Mouse (Mus musculus): ENCODE data around the gene Ghrh. TPM values are rescaled to one million over a fixed set of nuclear protein-coding genes. Genes with fewer than 3 reads are reported as not detected.
A peak's percentile ranks its signal among the peaks of the same experiment; 100 is the strongest.

Gene Ghrh
- polyA plus RNA-seq, 1 experiment from 2014 or later = 2.6 TPM

- Histone ChIP-seq H3K4me1 (ENCODE audit: control insufficient read depth, insufficient read depth, low read length) (peaks cover 3% of the 10 kb centered on the region), H3K27me3 (ENCODE audit: control insufficient read depth, insufficient read depth, low read depth, low read length) (no peaks in the 10 kb centered on the region), H3K36me3 (ENCODE audit: control insufficient read depth, insufficient read depth, low read length) (peaks cover 20% of the 10 kb centered on the region; the same call in 1 of the 2 replicates), H3K4me3 (ENCODE audit: low read depth, low read length) (no peak overlapping the region), H3K9me3 (replicated peaks; ENCODE audit: control insufficient read depth, low read length, poor library complexity, severe bottlenecking) (no peaks in the 10 kb centered on the region), H3K9ac (ENCODE audit: low read depth, low read length) (no peak overlapping the region), H3K4me2 (ENCODE audit: low read length) (no peak overlapping the region), H3K27ac (ENCODE audit: low read length) (peak overlapping the region; percentile 33)
- 68% methylated on average over 8 of the region's 8 CpGs for WGBS
- ATAC-seq = no peak
Measured at GRCm38 (mm10) chr2:157320135-157320534, 27.2 kb downstream of the Ghrh start.

- H3K36me3 ChIP-seq (ENCODE audit: control insufficient read depth, insufficient read depth, low read length) = peaks cover 18% of the 10 kb centered on the region
- H3K9ac ChIP-seq (ENCODE audit: low read depth, low read length) = no peak overlapping the region
- H3K27ac ChIP-seq (ENCODE audit: low read length) = peak overlapping the region; percentile 36; the same call in 1 of the 2 replicates
- H3K4me1 ChIP-seq (ENCODE audit: control insufficient read depth, insufficient read depth, low read length) = peaks cover 18% of the 10 kb centered on the region
- H3K4me2 ChIP-seq (ENCODE audit: low read length) = no peak overlapping the region
- no peaks in the 10 kb centered on the region for H3K27me3 ChIP-seq (ENCODE audit: control insufficient read depth, insufficient read depth, low read depth, low read length)
- WGBS = 87% methylated on average over 6 of the region's 6 CpGs
- no peaks in the 10 kb centered on the region for H3K9me3 ChIP-seq (replicated peaks; ENCODE audit: control insufficient read depth, low read length, poor library complexity, severe bottlenecking)
- ATAC-seq = no peak
- no peak overlapping the region for H3K4me3 ChIP-seq (ENCODE audit: low read depth, low read length)
Measured at GRCm38 (mm10) chr2:157317220-157317619, 30.1 kb downstream of the Ghrh start.

GRCm38 (mm10) chr2:157316358-157316933 lies 30.9 kb downstream of the Ghrh start:
- no peaks in the 10 kb centered on the region for H3K27me3 ChIP-seq (ENCODE audit: control insufficient read depth, insufficient read depth, low read depth, low read length)
- no peaks in the 10 kb centered on the region for H3K9me3 ChIP-seq (replicated peaks; ENCODE audit: control insufficient read depth, low read length, poor library complexity, severe bottlenecking)
- ATAC-seq = no peak
- no peak overlapping the region for H3K4me3 ChIP-seq (ENCODE audit: low read depth, low read length)
- H3K9ac ChIP-seq (ENCODE audit: low read depth, low read length) = no peak overlapping the region
- 78% methylated on average over 12 of the region's 14 CpGs for WGBS
- peaks cover 21% of the 10 kb centered on the region for H3K36me3 ChIP-seq (ENCODE audit: control insufficient read depth, insufficient read depth, low read length)
- H3K27ac ChIP-seq (ENCODE audit: low read length) = peak overlapping the region; percentile 40; the same call in 1 of the 2 replicates
- H3K4me2 ChIP-seq (ENCODE audit: low read length) = no peak overlapping the region
- H3K4me1 ChIP-seq (ENCODE audit: control insufficient read depth, insufficient read depth, low read length) = peaks cover 18% of the 10 kb centered on the region

- 80% methylated on average over 6 of the region's 6 CpGs for WGBS
- no peak overlapping the region for H3K4me3 ChIP-seq (ENCODE audit: low read depth, low read length)
- H3K9me3 ChIP-seq (replicated peaks; ENCODE audit: control insufficient read depth, low read length, poor library complexity, severe bottlenecking) = no peaks in the 10 kb centered on the region
- H3K4me2 ChIP-seq (ENCODE audit: low read length) = no peak overlapping the region
- H3K4me1 ChIP-seq (ENCODE audit: control insufficient read depth, insufficient read depth, low read length) = peaks cover 18% of the 10 kb centered on the region
- peaks cover 15% of the 10 kb centered on the region for H3K36me3 ChIP-seq (ENCODE audit: control insufficient read depth, insufficient read depth, low read length)
- no peak for ATAC-seq
- H3K27me3 ChIP-seq (ENCODE audit: control insufficient read depth, insufficient read depth, low read depth, low read length) = no peaks in the 10 kb centered on the region
- H3K27ac ChIP-seq (ENCODE audit: low read length) = peak overlapping the region; percentile 48; the same call in 1 of the 2 replicates
- H3K9ac ChIP-seq (ENCODE audit: low read depth, low read length) = no peak overlapping the region
Measured at GRCm38 (mm10) chr2:157315486-157315885, 31.8 kb downstream of the Ghrh start.

GRCm38 (mm10) chr2:157314310-157314709 lies 33.0 kb downstream of the Ghrh start:
- Histone ChIP-seq H3K4me1 (ENCODE audit: control insufficient read depth, insufficient read depth, low read length) (peaks cover 18% of the 10 kb centered on the region), H3K4me3 (ENCODE audit: low read depth, low read length) (no peak overlapping the region), H3K27ac (ENCODE audit: low read length) (peak overlapping the region; percentile 73), H3K9ac (ENCODE audit: low read depth, low read length) (no peak overlapping the region), H3K4me2 (ENCODE audit: low read length) (no peak overlapping the region), H3K9me3 (replicated peaks; ENCODE audit: control insufficient read depth, low read length, poor library complexity, severe bottlenecking) (no peaks in the 10 kb centered on the region), H3K27me3 (ENCODE audit: control insufficient read depth, insufficient read depth, low read depth, low read length) (no peaks in the 10 kb centered on the region), H3K36me3 (ENCODE audit: control insufficient read depth, insufficient read depth, low read length) (peaks cover 9% of the 10 kb centered on the region)
- WGBS = 52% methylated on average over 7 of the region's 7 CpGs
- peak; percentile 39; the same call in 1 of the 2 replicates for ATAC-seq

- Histone ChIP-seq H3K9me3 (replicated peaks; ENCODE audit: control insufficient read depth, low read length, poor library complexity, severe bottlenecking) (no peaks in the 10 kb centered on the region), H3K36me3 (ENCODE audit: control insufficient read depth, insufficient read depth, low read length) (peaks cover 9% of the 10 kb centered on the region), H3K4me1 (ENCODE audit: control insufficient read depth, insufficient read depth, low read length) (peaks cover 18% of the 10 kb centered on the region), H3K27ac (ENCODE audit: low read length) (peak overlapping the region; percentile 73), H3K4me2 (ENCODE audit: low read length) (no peak overlapping the region), H3K4me3 (ENCODE audit: low read depth, low read length) (no peak overlapping the region), H3K9ac (ENCODE audit: low read depth, low read length) (no peak overlapping the region), H3K27me3 (ENCODE audit: control insufficient read depth, insufficient read depth, low read depth, low read length) (no peaks in the 10 kb centered on the region)
- peak; percentile 87 for ATAC-seq
- 44% methylated on average over 3 of the region's 3 CpGs for WGBS
Measured at GRCm38 (mm10) chr2:157313718-157314117, 33.6 kb downstream of the Ghrh start.

GRCm38 (mm10) chr2:157310963-157311637 lies 36.2 kb downstream of the Ghrh start:
- no peak for ATAC-seq
- WGBS = 93% methylated on average over 6 of the region's 6 CpGs
- Histone ChIP-seq H3K27ac (ENCODE audit: low read length) (no peak overlapping the region), H3K27me3 (ENCODE audit: control insufficient read depth, insufficient read depth, low read depth, low read length) (no peaks in the 10 kb centered on the region), H3K4me3 (ENCODE audit: low read depth, low read length) (no peak overlapping the region), H3K9me3 (replicated peaks; ENCODE audit: control insufficient read depth, low read length, poor library complexity, severe bottlenecking) (no peaks in the 10 kb centered on the region), H3K4me2 (ENCODE audit: low read length) (no peak overlapping the region), H3K36me3 (ENCODE audit: control insufficient read depth, insufficient read depth, low read length) (peaks cover 7% of the 10 kb centered on the region), H3K9ac (ENCODE audit: low read depth, low read length) (no peak overlapping the region), H3K4me1 (ENCODE audit: control insufficient read depth, insufficient read depth, low read length) (peaks cover 18% of the 10 kb centered on the region)

- Histone ChIP-seq H3K27ac (ENCODE audit: low read length) (no peak overlapping the region), H3K4me3 (ENCODE audit: low read depth, low read length) (no peak overlapping the region), H3K9ac (ENCODE audit: low read depth, low read length) (no peak overlapping the region), H3K36me3 (ENCODE audit: control insufficient read depth, insufficient read depth, low read length) (peaks cover 6% of the 10 kb centered on the region; the same call in 1 of the 2 replicates), H3K4me1 (ENCODE audit: control insufficient read depth, insufficient read depth, low read length) (peaks cover 14% of the 10 kb centered on the region), H3K9me3 (replicated peaks; ENCODE audit: control insufficient read depth, low read length, poor library complexity, severe bottlenecking) (no peaks in the 10 kb centered on the region), H3K4me2 (ENCODE audit: low read length) (no peak overlapping the region), H3K27me3 (ENCODE audit: control insufficient read depth, insufficient read depth, low read depth, low read length) (no peaks in the 10 kb centered on the region)
- ATAC-seq = no peak
- 97% methylated on average over 8 of the region's 8 CpGs for WGBS
Measured at GRCm38 (mm10) chr2:157309611-157310010, 37.7 kb downstream of the Ghrh start.

GRCm38 (mm10) chr2:157308273-157308917 lies 38.9 kb downstream of the Ghrh start:
- peaks cover 7% of the 10 kb centered on the region for H3K4me1 ChIP-seq (ENCODE audit: control insufficient read depth, insufficient read depth, low read length)
- H3K4me2 ChIP-seq (ENCODE audit: low read length) = no peak overlapping the region
- no peak overlapping the region for H3K27ac ChIP-seq (ENCODE audit: low read length)
- no peak overlapping the region for H3K4me3 ChIP-seq (ENCODE audit: low read depth, low read length)
- ATAC-seq = no peak
- no peaks in the 10 kb centered on the region for H3K9me3 ChIP-seq (replicated peaks; ENCODE audit: control insufficient read depth, low read length, poor library complexity, severe bottlenecking)
- peaks cover 10% of the 10 kb centered on the region; the same call in 1 of the 2 replicates for H3K36me3 ChIP-seq (ENCODE audit: control insufficient read depth, insufficient read depth, low read length)
- H3K27me3 ChIP-seq (ENCODE audit: control insufficient read depth, insufficient read depth, low read depth, low read length) = no peaks in the 10 kb centered on the region
- H3K9ac ChIP-seq (ENCODE audit: low read depth, low read length) = no peak overlapping the region
- 77% methylated on average over 2 of the region's 2 CpGs for WGBS

Measured in midbrain, embryonic 16.5 days (tissue).